Mouse (Mus musculus) common myeloid progenitor, adult 5-6 weeks (primary cell): Measurements from ENCODE around the gene Krt23. TPM values are rescaled to one million over a fixed set of nuclear protein-coding genes. Genes with fewer than 3 reads are reported as not detected.

ENCODE experiments used
- ATAC-seq: replicated peaks from 2 replicates; pipeline ENCODE4 v1.8.0; 2016; ENCODE audit warnings: low read depth, mild to moderate bottlenecking, moderate TSS enrichment, inconsistent platforms; ENCODE audit not compliant: poor library complexity, severe bottlenecking
- total RNA-seq: library from RNA; stranded (forward); fragments of 200-1000, 187-1606 nt; gene quantifications from 2 replicates; pipeline ENCODE4 v1.2.3, GENCODE M21; 2017

Krt23 gene
- total RNA-seq: not detected in 2 replicates

DNA sequence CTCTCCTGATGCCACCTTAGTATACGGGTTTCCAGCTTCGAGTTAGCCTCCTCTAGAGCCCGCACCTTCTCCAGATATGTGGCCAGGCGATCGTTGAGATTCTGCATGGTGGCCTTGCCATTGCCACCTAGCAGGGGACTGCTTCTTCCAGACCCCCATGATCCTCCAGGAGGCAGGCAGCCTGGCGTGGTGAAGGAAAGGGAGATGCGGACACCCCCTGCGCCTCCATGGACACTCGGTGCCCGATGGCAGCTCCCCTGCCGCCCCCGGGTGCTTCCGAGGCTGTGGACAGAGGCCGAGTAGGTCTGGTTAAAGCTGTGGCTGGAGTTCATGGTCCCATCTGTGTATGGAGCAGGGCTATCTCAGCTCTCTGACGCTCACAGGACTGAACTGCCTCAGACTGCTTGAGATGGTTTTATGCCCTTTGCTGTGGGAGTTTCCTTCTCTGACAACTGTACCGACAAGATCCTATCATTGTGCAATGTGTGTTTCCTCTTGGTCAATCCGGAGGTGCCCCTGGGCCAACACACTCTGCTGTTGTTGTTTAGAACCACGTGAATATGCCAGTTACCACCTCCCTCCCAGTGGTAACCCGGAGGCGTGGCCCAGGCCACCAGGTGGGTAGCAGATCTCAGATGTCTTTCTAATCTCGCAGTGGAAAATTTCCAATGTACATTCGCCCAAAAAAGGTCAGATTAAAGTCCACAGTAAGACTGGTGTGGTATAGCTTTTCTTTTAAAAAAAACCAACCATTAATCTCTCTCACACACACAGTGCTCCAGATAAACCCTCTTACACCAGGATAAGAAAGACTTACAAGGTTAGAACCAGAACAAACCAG is at the start of gene Krt23:
TSS of gene Krt23 (minus strand) at position 405 of the 841 bp plus-strand sequence.
- no peak for ATAC-seq

DNA sequence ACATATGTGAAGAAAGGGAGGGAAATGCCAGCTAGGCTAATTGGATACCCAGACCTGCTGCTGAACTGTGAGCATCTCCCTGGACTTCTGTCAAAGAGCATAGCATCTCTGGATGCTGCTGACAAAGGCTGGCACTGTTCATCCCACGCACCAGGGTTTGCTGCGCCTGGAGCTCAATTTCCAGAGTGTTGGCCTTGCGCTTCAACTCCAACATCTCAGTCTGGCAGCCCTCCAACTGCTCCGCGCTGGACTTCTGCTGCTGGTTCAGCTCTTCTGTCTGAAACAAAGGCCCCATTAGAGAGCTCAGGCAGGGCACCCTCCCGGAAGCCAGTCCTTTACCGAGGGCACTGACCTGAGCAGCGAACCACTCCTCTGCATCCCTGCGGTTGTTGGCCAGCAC is 46.8 kb upstream of the Krt23 start:
- no peak for ATAC-seq

- ATAC-seq: no peak
Measured at GRCm38 (mm10) chr11:99521288-99521860, 28.4 kb upstream of the Krt23 start, which contains the start of gene Krt39. Gene Krt39 (minus strand): TSS chr11:99521338.

DNA sequence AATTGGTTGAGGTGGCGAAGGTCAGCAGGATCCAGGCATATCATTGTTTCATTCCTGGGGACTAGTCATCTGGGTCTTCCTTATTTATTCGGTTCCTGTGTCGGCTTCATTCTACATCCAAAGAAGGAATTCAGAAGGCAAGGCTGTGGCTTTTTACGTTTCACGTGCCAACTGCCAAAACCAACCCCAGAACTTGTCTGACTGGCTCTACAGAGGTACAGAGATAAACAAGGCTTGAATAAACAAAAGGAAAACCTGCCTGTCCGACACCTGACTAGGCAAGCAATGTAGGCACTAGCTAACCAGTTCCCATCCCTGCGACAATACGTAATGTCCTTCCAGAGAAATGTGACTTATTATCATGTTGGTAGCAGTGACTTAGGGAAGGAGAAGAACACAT is 21.2 kb upstream of the Krt23 start:
- ATAC-seq: no peak

- ATAC-seq: no peak
Measured at GRCm38 (mm10) chr11:99500095-99500805, 7.3 kb upstream of the Krt23 start.

GRCm38 (mm10) chr11:99496460-99496859 is 3.5 kb upstream of the Krt23 start:
- no peak for ATAC-seq

GRCm38 (mm10) chr11:99494741-99495140 is 1.8 kb upstream of the Krt23 start:
- no peak for ATAC-seq

- no peak for ATAC-seq
Measured at GRCm38 (mm10) chr11:99493574-99493850, 575 bp upstream of the Krt23 start.

DNA sequence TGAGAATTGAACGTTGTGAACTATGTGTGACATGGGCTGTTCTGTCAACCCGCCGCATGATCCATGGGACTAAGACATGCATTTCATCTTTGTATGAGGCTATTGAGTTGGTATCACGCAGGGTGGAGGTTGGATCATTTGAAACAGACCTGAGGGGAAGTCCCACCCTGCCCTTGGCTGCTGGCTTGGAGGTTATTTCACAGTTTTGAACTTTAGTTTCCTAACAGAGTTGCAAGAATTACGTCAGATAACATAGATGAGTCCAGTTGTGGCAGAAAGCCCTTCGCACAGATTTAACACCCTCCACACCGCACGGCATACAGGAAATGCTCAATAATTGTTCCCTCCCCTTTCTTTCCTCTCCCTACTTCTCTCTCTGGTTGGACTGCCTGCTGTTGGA is 1.9 kb downstream of the Krt23 start:
- no peak for ATAC-seq

DNA sequence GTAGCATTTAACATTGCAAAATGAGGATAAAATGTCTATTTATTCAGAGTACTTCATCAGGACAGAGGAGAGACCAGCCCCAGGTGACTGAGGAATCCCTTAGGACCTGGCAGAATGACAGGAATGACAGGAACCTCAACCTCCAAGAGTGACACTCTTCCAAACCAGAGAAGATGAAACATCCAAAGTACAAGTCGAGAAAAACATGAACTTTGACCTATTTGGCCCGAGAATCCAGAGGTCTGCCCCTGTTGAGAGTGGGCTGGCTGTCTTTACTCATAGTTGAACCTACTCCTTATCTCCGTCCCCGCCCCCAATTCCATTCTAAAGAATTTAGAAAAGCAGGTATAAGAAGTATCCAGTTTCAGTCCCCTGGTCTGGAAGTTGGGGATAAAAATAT is 2.3 kb downstream of the Krt23 start:
- no peak for ATAC-seq

DNA sequence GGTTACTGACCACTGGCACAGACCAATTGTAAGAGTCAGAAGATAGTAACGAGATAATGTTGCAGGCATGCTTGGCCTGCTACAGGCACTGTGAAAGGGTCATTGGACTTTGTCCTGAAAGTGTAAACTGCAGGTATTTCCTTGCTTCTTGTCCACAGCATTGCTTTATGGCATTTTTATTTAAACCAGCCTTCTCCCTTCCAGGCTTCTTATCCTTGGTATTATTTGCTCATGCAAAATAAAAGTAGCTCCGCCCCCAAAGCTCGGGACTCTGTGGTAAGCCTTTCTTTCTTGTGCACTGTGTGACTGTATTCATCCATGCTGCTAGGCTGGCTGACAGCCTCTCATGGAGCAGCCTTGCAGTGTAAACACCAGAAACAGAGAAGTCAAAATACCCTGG is 3.7 kb downstream of the Krt23 start:
- no peak for ATAC-seq

DNA sequence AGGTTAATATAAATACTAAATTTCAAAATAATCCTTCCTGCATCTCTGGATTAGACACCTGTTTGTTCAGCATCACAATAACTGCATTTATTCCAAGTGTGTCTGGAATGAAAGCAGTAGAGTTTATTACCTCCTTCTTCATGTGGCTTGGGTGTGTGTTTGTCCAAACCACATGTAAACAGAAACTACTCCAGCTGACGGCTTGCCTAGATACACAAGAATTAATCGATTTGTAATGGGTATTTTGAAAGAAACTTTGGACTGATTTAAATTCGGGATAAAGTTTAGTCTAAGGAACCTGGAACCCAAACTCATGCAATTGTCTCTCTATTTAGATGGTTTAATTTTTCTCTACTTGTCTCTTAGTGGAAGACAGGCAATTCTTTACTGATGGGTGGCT is 18.0 kb downstream of the Krt23 start:
- ATAC-seq: no peak

DNA sequence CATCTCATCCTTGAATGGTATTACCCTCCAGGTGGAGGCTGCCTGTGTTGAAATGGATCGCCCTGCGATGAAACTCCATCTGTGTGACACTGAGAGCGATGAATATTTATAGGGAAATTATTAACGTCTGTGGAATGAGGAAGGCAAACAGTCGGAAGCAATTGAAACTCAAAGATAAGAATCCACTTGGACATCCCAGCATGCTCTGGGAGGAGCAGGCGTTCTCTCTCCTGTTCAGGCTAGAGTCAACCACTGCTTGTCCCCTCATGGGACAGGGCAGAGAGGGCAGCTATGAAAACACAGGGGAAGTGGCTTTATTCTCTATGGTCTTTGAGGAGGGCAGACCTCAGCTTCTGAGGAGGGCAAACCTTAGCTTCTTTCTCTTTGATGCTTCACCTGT is 19.5 kb downstream of the Krt23 start:
- ATAC-seq: no peak

DNA sequence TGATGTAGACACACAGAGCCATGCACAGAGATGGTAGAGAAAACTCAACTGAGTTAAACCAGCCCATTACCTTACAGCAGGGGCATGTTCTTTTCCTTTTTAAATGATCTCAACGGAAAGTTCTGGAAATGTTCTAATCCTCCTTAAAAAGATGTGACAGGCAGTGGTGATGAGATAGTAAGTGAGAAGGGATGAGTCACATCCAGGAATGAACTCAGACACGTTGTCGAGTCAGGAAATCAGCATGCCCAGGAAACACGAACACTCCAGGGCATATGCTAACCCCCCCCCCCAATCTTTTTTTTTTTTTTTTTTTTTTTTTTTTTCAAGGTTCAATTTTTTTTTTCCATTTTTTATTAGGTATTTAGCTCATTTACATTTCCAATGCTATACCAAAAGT is 20.5 kb downstream of the Krt23 start:
- ATAC-seq: no peak

GRCm38 (mm10) chr11:99471946-99472345 is 21.0 kb downstream of the Krt23 start:
- ATAC-seq: no peak

DNA sequence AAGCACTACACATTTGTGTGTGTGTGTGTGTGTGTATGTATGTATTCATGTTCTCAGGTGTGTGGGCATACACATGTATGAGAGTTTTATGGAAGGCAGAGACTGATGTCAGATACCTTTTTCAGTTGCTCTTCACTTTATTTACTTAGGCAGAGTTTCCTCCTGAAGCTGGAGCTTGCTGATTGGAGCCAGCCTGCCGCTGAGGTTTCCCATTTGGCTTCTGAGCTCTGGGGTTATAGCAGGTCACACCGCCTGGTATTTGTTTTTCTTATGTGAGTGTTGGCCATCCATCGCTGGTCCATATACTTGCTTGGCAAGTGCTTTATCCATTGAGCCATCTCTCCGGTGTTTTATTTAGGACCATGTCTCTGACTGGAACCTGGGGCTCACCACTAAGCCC is 23.7 kb downstream of the Krt23 start:
- ATAC-seq: no peak

GRCm38 (mm10) chr11:99468566-99468965 is 24.4 kb downstream of the Krt23 start:
- ATAC-seq: no peak

DNA sequence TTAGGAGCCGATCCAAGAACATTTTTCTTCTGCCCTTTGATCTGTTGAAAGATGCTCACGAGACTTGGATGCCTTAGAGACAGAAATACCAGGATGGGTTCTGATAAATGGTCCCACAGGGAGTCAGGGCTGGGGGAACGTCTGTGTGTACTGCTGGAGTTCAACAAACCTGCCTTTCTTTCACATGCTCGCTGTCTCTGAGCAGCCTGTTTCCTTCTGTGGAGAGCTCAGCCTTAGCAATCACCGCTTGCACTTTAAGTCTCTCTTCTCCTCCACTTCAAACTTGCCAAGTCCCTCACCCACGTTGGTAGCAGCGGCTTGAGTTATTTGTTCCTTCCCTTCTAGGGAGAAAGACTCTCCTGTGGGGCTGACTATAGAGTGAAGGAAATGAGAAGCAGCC is 26.6 kb downstream of the Krt23 start:
- ATAC-seq: no peak

- peak; percentile 76 for ATAC-seq
Measured at GRCm38 (mm10) chr11:99464836-99465235, 28.1 kb downstream of the Krt23 start.

DNA sequence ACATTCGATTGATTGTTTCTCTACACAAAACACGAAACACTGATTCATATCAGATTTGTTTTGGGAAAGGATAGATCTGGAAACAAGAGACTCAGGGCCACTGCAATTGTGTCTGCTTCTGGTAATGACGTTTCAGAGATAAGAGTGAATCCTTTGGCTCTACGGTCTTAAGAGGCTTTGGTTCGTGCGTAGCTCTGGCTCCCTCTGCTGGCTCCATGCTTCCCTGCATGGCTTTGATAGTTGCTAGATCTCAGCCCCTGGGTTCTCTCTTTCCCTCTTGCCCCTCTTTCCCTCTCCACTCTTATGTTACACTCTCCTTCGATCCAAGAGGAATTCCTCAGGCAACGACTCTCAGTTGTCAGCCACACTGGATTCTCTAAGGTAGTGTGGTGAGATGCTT is 29.8 kb downstream of the Krt23 start:
- peak; percentile 87 for ATAC-seq

DNA sequence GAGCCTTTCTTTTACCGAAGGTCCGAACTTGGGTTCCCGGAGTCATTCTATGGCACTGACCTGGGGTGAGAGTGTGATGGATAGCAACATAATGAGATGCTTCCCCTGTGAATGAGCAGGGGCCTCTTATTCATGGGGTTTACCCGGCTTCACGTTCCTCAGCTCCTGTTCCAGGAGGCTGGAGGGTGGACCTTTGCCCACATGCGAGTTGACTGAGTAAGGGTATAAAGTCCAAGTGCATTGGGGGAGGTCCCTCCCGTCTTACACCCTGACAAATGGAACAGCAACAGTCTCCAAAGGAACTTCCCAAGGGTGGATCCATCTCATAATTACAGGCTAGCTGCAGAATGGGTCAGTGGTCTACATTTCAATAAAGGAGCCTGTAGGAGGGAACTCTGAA is 31.2 kb downstream of the Krt23 start:
- no peak for ATAC-seq
